Mouse (Mus musculus): ENCODE measurements around the gene Larp6. TPM values are rescaled to one million over a fixed set of nuclear protein-coding genes. Genes with fewer than 3 reads are reported as not detected.

Larp6 gene
- total and polyA plus RNA-seq, 3 experiments = not detected

- DNase-seq (ENCODE audit: low read depth, low spot score) = peak; percentile 46
- Histone ChIP-seq H3K27me3 (ENCODE audit: control insufficient read depth in 1 of 2, insufficient read depth in 2 of 2, low read length in 2 of 2) (peaks cover 2 to 5% of the 10 kb centered on the region in 2 experiments; a peak in 3 of 4 replicates), H3K9me3 (replicated peaks; ENCODE audit: insufficient read depth, low read length) (no peaks in the 10 kb centered on the region), H3K36me3 (ENCODE audit: control insufficient read depth in 1 of 2, insufficient read depth in 2 of 2, low read length in 2 of 2) (no peaks in the 10 kb centered on the region), H3K4me1 (ENCODE audit: control insufficient read depth in 1 of 2, insufficient read depth in 2 of 2, low read length in 2 of 2) (no peaks in the 10 kb centered on the region), H3K27ac (ENCODE audit: control insufficient read depth, low read depth, low read length) (no peak overlapping the region), H3K9ac (ENCODE audit: control insufficient read depth, low read depth, low read length, poor library complexity, severe bottlenecking) (no peak overlapping the region), H3K79me2 (ENCODE audit: control insufficient read depth, insufficient read depth, low read length, poor library complexity) (no peaks in the 10 kb centered on the region), H3K4me3 (ENCODE audit: control insufficient read depth in 1 of 2, insufficient read depth in 1 of 2, low read depth in 2 of 2, low read length in 2 of 2) (no peak overlapping the region)
- TF ChIP-seq ZC3H11A (IDR thresholded peaks at IDR 0.05; ENCODE audit: low read depth, low read length) = peak; percentile 64
- no peak for TF ChIP-seq ELF1 (IDR thresholded peaks at IDR 0.05; ENCODE audit: low read depth, low read length)
- TF ChIP-seq SMC3 (IDR thresholded peaks at IDR 0.05; ENCODE audit: low read depth, low read length) = peak; percentile 82
- TF ChIP-seq MYC (IDR thresholded peaks at IDR 0.05; ENCODE audit: low read depth, low read length) = no peak
- TF ChIP-seq CHD2 (IDR thresholded peaks at IDR 0.05; ENCODE audit: low read length) = no peak
- no peak for TF ChIP-seq TBP (IDR thresholded peaks at IDR 0.05; ENCODE audit: low read depth, low read length)
- TF ChIP-seq ZMIZ1 (IDR thresholded peaks at IDR 0.05; ENCODE audit: low read depth, low read length) = no peak
- no peak for TF ChIP-seq GABPA (IDR thresholded peaks at IDR 0.05; ENCODE audit: low read depth, low read length)
- TF ChIP-seq POLR2A (IDR thresholded peaks at IDR 0.05; ENCODE audit: control insufficient read depth in 1 of 2, insufficient read depth in 1 of 2, low read depth in 1 of 2, low read length in 2 of 2, poor library complexity in 1 of 2) = no peak
- TF ChIP-seq SIN3A (IDR thresholded peaks at IDR 0.05; ENCODE audit: low read length) = no peak
- peak; percentile 77 to 84 (median 83) for TF ChIP-seq CTCF (IDR thresholded peaks at IDR 0.05 in 2 of 3, conservative IDR thresholded peaks at IDR 0.05 in 1 of 3; ENCODE audit: control insufficient read depth in 1 of 3, insufficient read depth in 1 of 3, low read depth in 2 of 3, low read length in 3 of 3, poor library complexity in 1 of 3, severe bottlenecking in 1 of 3)
- TF ChIP-seq RAD21 (IDR thresholded peaks at IDR 0.05; ENCODE audit: low read depth, low read length) = peak; percentile 83
Observed at GRCm38 (mm10) chr9:60744171-60744969, 31.6 kb downstream of the Larp6 start.

GRCm38 (mm10) chr9:60744971-60745370 is 32.2 kb downstream of the Larp6 start:
- Histone ChIP-seq H3K9ac (ENCODE audit: control insufficient read depth, low read depth, low read length, poor library complexity, severe bottlenecking) (no peak overlapping the region), H3K79me2 (ENCODE audit: control insufficient read depth, insufficient read depth, low read length, poor library complexity) (no peaks in the 10 kb centered on the region), H3K4me3 (ENCODE audit: control insufficient read depth in 1 of 2, insufficient read depth in 1 of 2, low read depth in 2 of 2, low read length in 2 of 2) (no peak overlapping the region), H3K27ac (ENCODE audit: control insufficient read depth, low read depth, low read length) (no peak overlapping the region), H3K36me3 (ENCODE audit: control insufficient read depth in 1 of 2, insufficient read depth in 2 of 2, low read length in 2 of 2) (no peaks in the 10 kb centered on the region), H3K27me3 (ENCODE audit: control insufficient read depth in 1 of 2, insufficient read depth in 2 of 2, low read length in 2 of 2) (peaks cover 2 to 5% of the 10 kb centered on the region in 2 experiments; a peak in 3 of 4 replicates), H3K9me3 (replicated peaks; ENCODE audit: insufficient read depth, low read length) (no peaks in the 10 kb centered on the region), H3K4me1 (ENCODE audit: control insufficient read depth in 1 of 2, insufficient read depth in 2 of 2, low read length in 2 of 2) (no peaks in the 10 kb centered on the region)
- TF ChIP-seq TBP (IDR thresholded peaks at IDR 0.05; ENCODE audit: low read depth, low read length) = no peak
- TF ChIP-seq NRF1 (IDR thresholded peaks at IDR 0.05; ENCODE audit: insufficient read depth, low read depth, low read length, poor library complexity, severe bottlenecking) = no peak
- TF ChIP-seq GABPA (IDR thresholded peaks at IDR 0.05; ENCODE audit: low read depth, low read length) = no peak
- no peak for TF ChIP-seq ZKSCAN1 (IDR thresholded peaks at IDR 0.05; ENCODE audit: low read depth, low read length)
- TF ChIP-seq HCFC1 (IDR thresholded peaks at IDR 0.05; ENCODE audit: low read depth, low read length) = no peak
- TF ChIP-seq POLR2AphosphoS2 (IDR thresholded peaks at IDR 0.05; ENCODE audit: low read length) = no peak
- no peak for TF ChIP-seq E2F4 (IDR thresholded peaks at IDR 0.05; ENCODE audit: borderline replicate concordance, low read depth, low read length)
- no peak for TF ChIP-seq MAFK (IDR thresholded peaks at IDR 0.05; ENCODE audit: borderline replicate concordance, low read depth, low read length)
- TF ChIP-seq UBTF (IDR thresholded peaks at IDR 0.05; ENCODE audit: borderline replicate concordance, insufficient read depth, low read depth, low read length) = no peak
- no peak for TF ChIP-seq BHLHE40 (IDR thresholded peaks at IDR 0.05; ENCODE audit: borderline replicate concordance, low read depth, low read length)
- TF ChIP-seq NELFE (IDR thresholded peaks at IDR 0.05; ENCODE audit: low read depth, low read length) = no peak
- TF ChIP-seq ZMIZ1 (IDR thresholded peaks at IDR 0.05; ENCODE audit: low read depth, low read length) = no peak
- no peak for TF ChIP-seq ZNF384 (IDR thresholded peaks at IDR 0.05; ENCODE audit: low read depth, low read length)
- no peak for TF ChIP-seq KAT2A (conservative IDR thresholded peaks at IDR 0.05; ENCODE audit: low read depth, low read length)
- no peak for TF ChIP-seq MYC (IDR thresholded peaks at IDR 0.05; ENCODE audit: low read depth, low read length)
- no peak for TF ChIP-seq USF1 (IDR thresholded peaks at IDR 0.05; ENCODE audit: low read depth, low read length)
- TF ChIP-seq MAZ (IDR thresholded peaks at IDR 0.05; ENCODE audit: low read depth, low read length) = no peak
- no peak for TF ChIP-seq MYB (IDR thresholded peaks at IDR 0.05; ENCODE audit: low read depth, low read length)
- DNase-seq (ENCODE audit: low read depth, low spot score) = no peak
